Mouse (Mus musculus): ENCODE data around the gene Ide.
"Not testable (repeated sequence)": the region's sequence is repeated elsewhere in the genome, so short reads cannot be mapped to it uniquely, and the experiment has no call there.

- not testable (repeated sequence) for TF ChIP-seq E2F4 (IDR thresholded peaks at IDR 0.05; ENCODE audit: insufficient read depth); MAX (IDR thresholded peaks at IDR 0.05; ENCODE audit: low read depth); POLR2A (IDR thresholded peaks at IDR 0.05; ENCODE audit: insufficient read length, low read depth); MYOD1 (IDR thresholded peaks at IDR 0.05; ENCODE audit: control insufficient read depth in 1 of 3, insufficient read length in 2 of 3, low read depth in 2 of 3); REST (IDR thresholded peaks at IDR 0.05; ENCODE audit: insufficient read depth, insufficient read length); USF1 (IDR thresholded peaks at IDR 0.05; ENCODE audit: low read depth); MYOG (IDR thresholded peaks at IDR 0.05; ENCODE audit: control insufficient read depth in 1 of 3, insufficient read depth in 1 of 3, insufficient read length in 2 of 3, low read depth in 2 of 3)
Observed at GRCm38 (mm10) chr19:37232598-37232997, 105.1 kb downstream of the Ide start.

Data from myocyte (in vitro differentiated cells).